Mouse (Mus musculus) small intestine, adult 2 months (tissue): ENCODE measurements around the gene Btg1.

Experiments used
- CTCF ChIP-seq: fragments of 200-500 bp; IDR thresholded peaks from 2 replicates; pipeline ENCODE4 v1.5.1; 2012; ENCODE audit warnings: low read depth, mild to moderate bottlenecking, control low read depth, inconsistent platforms, low read length, moderate library complexity, mixed read lengths; ENCODE audit not compliant: insufficient replicate concordance, insufficient read length; ENCODE audit errors: extremely low read depth
- POLR2A ChIP-seq: fragments of 200-500 bp; IDR thresholded peaks from 2 replicates; pipeline ENCODE4 v1.6.1; 2012; ENCODE audit warnings: low read depth, mild to moderate bottlenecking, control low read depth, inconsistent platforms, low read length, moderate library complexity

- TF ChIP-seq CTCF: peak; percentile 31; the same call in 1 of the 2 replicates
- TF ChIP-seq POLR2A: no peak; the same call in 1 of the 2 replicates
Observed at GRCm38 (mm10) chr10:96617951-96618575, 1.3 kb downstream of the Btg1 start.
